Mouse (Mus musculus): ENCODE measurements at regions not wholly inside any gene's neighbourhood (a gene's known extent, or its start where the extent isn't known, plus 50 kb on each side); places are given as distances from the start of the nearest gene placed in this dataset.

DNA sequence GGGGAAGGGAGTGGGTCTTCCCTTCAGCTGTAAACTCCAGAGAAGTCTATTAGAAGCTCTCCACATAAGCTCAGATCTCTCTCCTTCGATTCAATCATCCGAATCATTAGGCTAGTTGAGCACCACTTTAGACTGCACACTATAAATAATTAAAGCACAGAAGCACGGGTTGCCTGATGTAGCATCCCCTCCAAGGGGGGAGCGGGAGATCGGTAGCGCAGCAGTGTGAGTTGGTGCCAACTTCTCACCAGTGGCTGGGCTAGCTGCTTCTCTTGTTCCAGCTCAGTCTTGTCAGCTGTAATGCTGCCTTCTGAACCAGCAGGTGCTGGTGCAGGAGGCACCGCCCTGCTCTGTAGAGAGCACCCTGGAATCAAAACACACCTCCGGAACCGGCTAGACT lies 78.6 kb downstream of the A830031A19Rik start:
- H3K4me2 ChIP-seq (ENCODE audit: low read depth, severe bottlenecking) = no peak overlapping the region
- no peak overlapping the region for H3K27ac ChIP-seq (replicated peaks; ENCODE audit: low read depth, low read length)
- no peak for DNase-seq (ENCODE audit: low spot score)
- H3K36me3 ChIP-seq (ENCODE audit: control insufficient read depth, insufficient read depth, low read length) = no peaks in the 10 kb centered on the region
- no peak overlapping the region for H3K4me3 ChIP-seq (ENCODE audit: low read depth, low read length)
- ATAC-seq (ENCODE audit: insufficient number of reproducible peaks, low FRiP score, low TSS enrichment, low read depth) = no peak
- no peaks in the 10 kb centered on the region for H3K9me3 ChIP-seq (ENCODE audit: control insufficient read depth, low read length)
- H3K27me3 ChIP-seq (ENCODE audit: control insufficient read depth, insufficient read depth, low read length) = no peaks in the 10 kb centered on the region
- H3K9ac ChIP-seq (ENCODE audit: low read length) = no peak overlapping the region
- no peaks in the 10 kb centered on the region for H3K4me1 ChIP-seq (ENCODE audit: control insufficient read depth, insufficient read depth, low read length)
- 85% methylated on average over 9 of the region's 9 CpGs for WGBS

DNA sequence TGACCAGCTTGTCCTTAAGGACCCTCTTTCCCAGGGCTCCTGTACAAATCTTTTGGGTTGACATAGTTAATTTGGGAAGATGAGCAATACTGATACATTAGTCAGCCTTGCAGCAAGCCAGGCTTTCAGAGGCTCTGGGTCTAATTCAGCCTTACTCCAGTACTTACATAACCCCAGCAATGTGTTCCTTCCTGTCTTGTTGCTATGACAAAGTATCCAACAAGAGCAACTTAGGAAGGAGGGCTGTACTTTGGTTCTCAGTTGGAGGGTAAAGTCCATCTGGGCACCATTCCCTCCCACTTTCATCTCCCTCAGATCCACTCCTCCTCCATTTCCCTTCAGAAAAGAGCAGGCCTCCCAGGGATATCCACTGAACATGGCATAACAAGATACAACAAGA lies 80.7 kb downstream of the A830031A19Rik start:
- H3K36me3 ChIP-seq (ENCODE audit: control insufficient read depth, insufficient read depth, low read length) = no peaks in the 10 kb centered on the region
- DNase-seq (ENCODE audit: low spot score) (no peak), ATAC-seq (ENCODE audit: insufficient number of reproducible peaks, low FRiP score, low TSS enrichment, low read depth) (no peak)
- no peak overlapping the region for H3K9ac ChIP-seq (ENCODE audit: low read length)
- no peaks in the 10 kb centered on the region for H3K9me3 ChIP-seq (ENCODE audit: control insufficient read depth, low read length)
- no peaks in the 10 kb centered on the region for H3K4me1 ChIP-seq (ENCODE audit: control insufficient read depth, insufficient read depth, low read length)
- no peaks in the 10 kb centered on the region for H3K27me3 ChIP-seq (ENCODE audit: control insufficient read depth, insufficient read depth, low read length)
- H3K4me3 ChIP-seq (ENCODE audit: low read depth, low read length) = no peak overlapping the region
- no peak overlapping the region for H3K27ac ChIP-seq (replicated peaks; ENCODE audit: low read depth, low read length)
- no peak overlapping the region for H3K4me2 ChIP-seq (ENCODE audit: low read depth, severe bottlenecking)

DNA sequence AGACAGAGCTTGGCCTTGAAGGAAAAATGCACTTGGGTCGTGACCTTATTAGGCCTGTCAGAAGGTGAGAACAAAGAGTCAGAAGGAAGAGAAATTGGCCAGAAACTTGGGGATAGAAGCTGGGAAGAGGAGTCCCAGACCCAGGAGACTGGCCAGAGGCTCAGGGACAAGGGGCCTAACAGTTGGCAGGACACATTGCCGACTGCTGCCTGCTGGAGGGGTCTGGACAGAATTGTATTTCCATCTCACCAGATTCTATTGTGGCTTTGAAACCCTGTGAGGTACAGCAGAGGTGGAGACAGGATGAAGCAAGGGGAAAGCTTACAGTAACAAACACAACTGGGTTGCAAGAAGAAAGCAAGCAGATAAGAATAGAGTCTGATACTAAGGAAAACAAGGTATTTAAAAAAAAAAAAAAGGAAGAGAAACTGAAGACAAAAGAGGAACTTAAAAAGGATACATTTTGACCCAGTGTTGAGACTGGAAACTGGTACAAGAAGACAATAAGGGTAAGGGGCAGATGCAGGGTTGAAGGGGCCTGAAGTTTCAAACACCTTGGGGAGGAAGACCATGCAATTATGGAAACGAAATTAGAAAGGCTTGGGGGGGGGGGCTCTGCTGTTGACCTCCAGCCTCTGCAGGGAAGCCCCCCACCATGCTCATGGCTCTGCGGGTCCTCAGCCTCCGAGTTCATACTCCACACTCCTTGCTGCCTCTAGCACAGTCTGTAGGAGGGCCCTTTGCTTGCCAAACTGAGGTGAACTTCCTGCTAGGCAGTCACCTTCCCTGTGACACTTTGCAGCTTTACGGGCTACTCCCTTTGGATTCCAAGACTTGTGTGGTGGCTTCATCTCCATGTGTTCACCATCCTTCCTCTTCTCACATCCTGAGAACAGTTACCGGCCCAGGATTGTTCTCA lies 87.1 kb downstream of the A830031A19Rik start:
- H3K4me2 ChIP-seq (ENCODE audit: low read depth, severe bottlenecking) = no peak overlapping the region
- ATAC-seq (ENCODE audit: insufficient number of reproducible peaks, low FRiP score, low TSS enrichment, low read depth) (no peak), DNase-seq (ENCODE audit: low spot score) (no peak)
- no peak overlapping the region for H3K4me3 ChIP-seq (ENCODE audit: low read depth, low read length)
- no peak overlapping the region for H3K27ac ChIP-seq (replicated peaks; ENCODE audit: low read depth, low read length)
- 62% methylated on average over 7 of the region's 7 CpGs for WGBS
- no peak overlapping the region for H3K9ac ChIP-seq (ENCODE audit: low read length)
- H3K36me3 ChIP-seq (ENCODE audit: control insufficient read depth, insufficient read depth, low read length) = no peaks in the 10 kb centered on the region
- no peaks in the 10 kb centered on the region for H3K27me3 ChIP-seq (ENCODE audit: control insufficient read depth, insufficient read depth, low read length)
- H3K9me3 ChIP-seq (ENCODE audit: control insufficient read depth, low read length) = no peaks in the 10 kb centered on the region
- no peaks in the 10 kb centered on the region for H3K4me1 ChIP-seq (ENCODE audit: control insufficient read depth, insufficient read depth, low read length)

DNA sequence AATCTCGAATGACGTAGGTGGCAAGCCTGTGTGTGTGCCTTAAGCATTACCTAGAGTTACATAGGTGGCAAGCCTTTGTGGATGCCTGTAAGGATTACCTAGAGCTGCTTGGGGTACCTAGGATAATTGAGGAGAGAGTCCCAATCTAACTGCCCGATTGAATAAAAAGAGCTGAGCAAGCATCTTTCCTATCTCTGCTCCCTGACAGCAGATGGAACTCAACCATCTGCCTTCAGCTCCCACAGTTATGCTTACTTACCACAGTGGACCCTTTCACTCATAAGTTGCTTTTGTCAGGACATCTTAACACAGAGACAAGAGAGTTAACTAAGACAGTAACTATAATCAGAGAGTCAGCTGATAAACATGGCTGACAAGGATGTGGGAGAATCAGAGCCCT lies 89.6 kb downstream of the A830031A19Rik start:
- H3K27me3 ChIP-seq (ENCODE audit: control insufficient read depth, insufficient read depth, low read length) = no peaks in the 10 kb centered on the region
- no peaks in the 10 kb centered on the region for H3K9me3 ChIP-seq (ENCODE audit: control insufficient read depth, low read length)
- ATAC-seq (ENCODE audit: insufficient number of reproducible peaks, low FRiP score, low TSS enrichment, low read depth) = no peak
- H3K27ac ChIP-seq (replicated peaks; ENCODE audit: low read depth, low read length) = no peak overlapping the region
- H3K4me3 ChIP-seq (ENCODE audit: low read depth, low read length) = no peak overlapping the region
- no peak overlapping the region for H3K4me2 ChIP-seq (ENCODE audit: low read depth, severe bottlenecking)
- no peaks in the 10 kb centered on the region for H3K36me3 ChIP-seq (ENCODE audit: control insufficient read depth, insufficient read depth, low read length)
- no peaks in the 10 kb centered on the region for H3K4me1 ChIP-seq (ENCODE audit: control insufficient read depth, insufficient read depth, low read length)
- DNase-seq (ENCODE audit: low spot score) = no peak
- 86% methylated on average over 3 of the region's 3 CpGs for WGBS
- no peak overlapping the region for H3K9ac ChIP-seq (ENCODE audit: low read length)

DNA sequence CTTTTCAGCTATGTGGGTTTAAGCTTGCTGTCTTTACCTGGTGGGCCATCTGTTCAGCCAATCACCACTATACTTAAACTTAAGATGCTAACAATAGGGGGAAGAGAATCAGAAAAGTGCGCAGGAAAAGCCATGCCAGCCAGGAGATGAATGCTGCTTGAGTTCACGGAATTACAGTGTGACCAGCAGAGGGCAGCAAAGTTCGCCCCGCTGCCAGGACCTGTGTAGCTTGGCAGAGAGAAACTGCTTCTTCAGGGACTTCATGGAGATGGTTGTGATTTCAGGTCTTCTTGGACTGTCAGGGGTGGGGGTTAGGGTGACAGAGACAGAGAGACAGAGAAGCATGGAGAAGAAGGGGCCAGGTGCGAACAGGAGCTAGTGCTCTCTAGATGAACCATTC lies 84.3 kb upstream of the Papolg start:
- no peak overlapping the region for H3K4me3 ChIP-seq (ENCODE audit: low read depth, low read length)
- no peaks in the 10 kb centered on the region for H3K36me3 ChIP-seq (ENCODE audit: control insufficient read depth, insufficient read depth, low read length)
- H3K9me3 ChIP-seq (ENCODE audit: control insufficient read depth, low read length) = no peaks in the 10 kb centered on the region
- H3K4me2 ChIP-seq (ENCODE audit: low read depth, severe bottlenecking) = no peak overlapping the region
- H3K27me3 ChIP-seq (ENCODE audit: control insufficient read depth, insufficient read depth, low read length) = no peaks in the 10 kb centered on the region
- WGBS = 10% methylated on average over 5 of the region's 5 CpGs
- H3K9ac ChIP-seq (ENCODE audit: low read length) = no peak overlapping the region
- no peaks in the 10 kb centered on the region for H3K4me1 ChIP-seq (ENCODE audit: control insufficient read depth, insufficient read depth, low read length)
- peak; percentile 17; the same call in 1 of the 2 replicates for ATAC-seq (ENCODE audit: insufficient number of reproducible peaks, low FRiP score, low TSS enrichment, low read depth)
- no peak overlapping the region for H3K27ac ChIP-seq (replicated peaks; ENCODE audit: low read depth, low read length)
- DNase-seq (ENCODE audit: low spot score) = peak; percentile 89

DNA sequence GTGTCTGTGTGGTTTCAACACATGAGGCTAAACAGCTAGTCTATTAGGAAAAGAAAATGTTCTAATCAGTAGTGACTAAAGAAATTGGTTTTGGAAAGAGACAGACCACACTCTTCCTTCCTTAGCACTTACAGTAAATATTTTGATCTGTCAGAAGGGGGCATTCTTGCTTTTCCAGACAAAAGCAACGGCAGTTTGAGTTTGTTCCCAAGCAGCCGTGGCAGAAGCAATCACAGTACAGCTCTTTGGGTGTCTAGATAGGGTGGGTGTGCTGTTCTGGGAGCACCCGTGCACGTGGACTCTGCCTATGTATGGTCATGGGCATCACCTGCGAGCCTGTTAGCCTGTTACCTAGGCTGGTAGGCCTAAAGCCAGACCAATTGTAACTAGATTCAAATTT lies 83.2 kb upstream of the Papolg start:
- H3K4me1 ChIP-seq (ENCODE audit: control insufficient read depth, insufficient read depth, low read length) = no peaks in the 10 kb centered on the region
- 79% methylated on average over 5 of the region's 5 CpGs for WGBS

DNA sequence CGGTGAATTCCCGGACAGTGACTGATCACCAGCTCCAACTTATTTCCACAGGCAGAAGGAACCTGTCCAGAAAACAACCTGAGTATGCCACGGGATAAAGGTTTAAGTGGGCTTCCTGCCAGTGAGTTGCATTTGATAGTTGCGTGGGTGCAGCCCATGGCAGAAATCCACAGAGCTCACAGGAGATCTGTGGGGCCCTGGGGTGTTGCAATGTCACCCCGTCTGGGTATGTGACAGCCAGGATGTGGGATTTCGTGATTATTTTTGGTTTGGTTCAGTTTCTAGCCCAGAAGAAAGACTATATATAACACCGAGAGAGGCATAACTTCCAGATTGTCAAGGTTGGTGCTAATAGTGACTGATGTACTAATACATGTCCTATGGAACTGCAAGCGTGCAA lies 82.0 kb upstream of the Papolg start:
- H3K36me3 ChIP-seq (ENCODE audit: control insufficient read depth, insufficient read depth, low read length) = no peaks in the 10 kb centered on the region
- no peak overlapping the region for H3K4me3 ChIP-seq (ENCODE audit: low read depth, low read length)
- ATAC-seq (ENCODE audit: insufficient number of reproducible peaks, low FRiP score, low TSS enrichment, low read depth) (no peak), DNase-seq (ENCODE audit: low spot score) (no peak)
- H3K9ac ChIP-seq (ENCODE audit: low read length) = no peak overlapping the region
- no peak overlapping the region for H3K4me2 ChIP-seq (ENCODE audit: low read depth, severe bottlenecking)
- no peak overlapping the region for H3K27ac ChIP-seq (replicated peaks; ENCODE audit: low read depth, low read length)
- no peaks in the 10 kb centered on the region for H3K9me3 ChIP-seq (ENCODE audit: control insufficient read depth, low read length)
- no peaks in the 10 kb centered on the region for H3K27me3 ChIP-seq (ENCODE audit: control insufficient read depth, insufficient read depth, low read length)
- H3K4me1 ChIP-seq (ENCODE audit: control insufficient read depth, insufficient read depth, low read length) = no peaks in the 10 kb centered on the region
- WGBS = 84% methylated on average over 8 of the region's 8 CpGs

More for the DNA sequence above, 83.2 kb upstream of the Papolg start:
- DNase-seq (ENCODE audit: low spot score) (no peak), ATAC-seq (ENCODE audit: insufficient number of reproducible peaks, low FRiP score, low TSS enrichment, low read depth) (no peak)
- Histone ChIP-seq H3K27ac (replicated peaks; ENCODE audit: low read depth, low read length) (no peak overlapping the region), H3K4me2 (ENCODE audit: low read depth, severe bottlenecking) (no peak overlapping the region), H3K9ac (ENCODE audit: low read length) (no peak overlapping the region), H3K36me3 (ENCODE audit: control insufficient read depth, insufficient read depth, low read length) (no peaks in the 10 kb centered on the region), H3K9me3 (ENCODE audit: control insufficient read depth, low read length) (no peaks in the 10 kb centered on the region), H3K4me3 (ENCODE audit: low read depth, low read length) (no peak overlapping the region), H3K27me3 (ENCODE audit: control insufficient read depth, insufficient read depth, low read length) (no peaks in the 10 kb centered on the region)

DNA sequence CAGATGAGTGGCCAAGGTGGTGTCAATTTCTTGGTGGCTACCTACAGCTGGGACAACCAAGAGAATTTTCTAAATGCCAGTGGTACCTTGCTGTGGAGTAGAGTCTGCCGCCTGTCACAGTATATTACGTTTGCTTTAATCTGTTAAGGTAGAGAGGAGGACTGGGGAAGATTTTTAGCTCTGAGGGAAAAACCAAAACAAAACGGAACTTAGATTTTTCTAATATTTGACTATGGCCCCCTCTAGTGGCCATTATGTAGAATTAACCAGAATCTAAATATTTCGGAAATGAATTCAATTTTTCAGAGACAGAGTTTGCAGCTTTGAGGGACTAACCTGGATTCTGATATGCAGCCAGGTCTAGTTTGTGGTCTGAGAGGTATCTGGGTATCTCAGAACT lies 59.3 kb upstream of the Papolg start:
- no peak for ATAC-seq (ENCODE audit: insufficient number of reproducible peaks, low FRiP score, low TSS enrichment, low read depth)
- Histone ChIP-seq H3K36me3 (ENCODE audit: control insufficient read depth, insufficient read depth, low read length) (no peaks in the 10 kb centered on the region), H3K9me3 (ENCODE audit: control insufficient read depth, low read length) (no peaks in the 10 kb centered on the region), H3K27me3 (ENCODE audit: control insufficient read depth, insufficient read depth, low read length) (no peaks in the 10 kb centered on the region), H3K4me1 (ENCODE audit: control insufficient read depth, insufficient read depth, low read length) (no peaks in the 10 kb centered on the region), H3K9ac (ENCODE audit: low read length) (no peak overlapping the region), H3K4me2 (ENCODE audit: low read depth, severe bottlenecking) (no peak overlapping the region), H3K4me3 (ENCODE audit: low read depth, low read length) (no peak overlapping the region), H3K27ac (replicated peaks; ENCODE audit: low read depth, low read length) (no peak overlapping the region)
- WGBS = 4% methylated on average over 4 of the region's 4 CpGs
- DNase-seq (ENCODE audit: low spot score) = no peak

DNA sequence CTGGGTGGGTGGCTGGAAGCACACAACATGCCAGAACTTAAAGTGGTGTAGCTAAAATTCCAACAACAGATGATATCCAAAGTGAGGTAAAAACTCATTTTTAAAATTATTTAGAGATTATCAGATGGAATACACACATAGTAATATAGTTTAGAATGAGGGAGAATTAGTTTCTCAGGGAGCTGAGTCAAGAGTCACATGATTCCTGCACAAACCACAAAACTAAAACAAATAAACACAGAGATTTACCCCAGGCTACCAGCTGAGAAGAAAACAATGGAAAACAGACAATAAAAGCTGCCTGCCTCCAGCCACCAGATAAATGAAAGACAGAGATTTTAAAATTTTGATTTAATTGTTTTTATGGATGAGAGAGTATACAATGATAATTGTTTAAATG lies 50.9 kb upstream of the Papolg start:
- Histone ChIP-seq H3K9me3 (ENCODE audit: control insufficient read depth, low read length) (no peaks in the 10 kb centered on the region), H3K4me3 (ENCODE audit: low read depth, low read length) (no peak overlapping the region), H3K4me2 (ENCODE audit: low read depth, severe bottlenecking) (no peak overlapping the region), H3K36me3 (ENCODE audit: control insufficient read depth, insufficient read depth, low read length) (no peaks in the 10 kb centered on the region), H3K9ac (ENCODE audit: low read length) (no peak overlapping the region), H3K27me3 (ENCODE audit: control insufficient read depth, insufficient read depth, low read length) (no peaks in the 10 kb centered on the region), H3K4me1 (ENCODE audit: control insufficient read depth, insufficient read depth, low read length) (no peaks in the 10 kb centered on the region), H3K27ac (replicated peaks; ENCODE audit: low read depth, low read length) (no peak overlapping the region)
- DNase-seq (ENCODE audit: low spot score) = no peak
- ATAC-seq (ENCODE audit: insufficient number of reproducible peaks, low FRiP score, low TSS enrichment, low read depth) = no peak

Data from limb, embryonic 11.5 days (tissue).